Mouse (Mus musculus) bone marrow, adult 2 months (tissue): ENCODE data around the gene Tdrd9.

Experiments
- CTCF ChIP-seq: fragments of 200-500 bp; IDR thresholded peaks from 2 replicates; pipeline ENCODE4 v1.5.1; 2011; ENCODE audit warnings: low read length, control low read depth; ENCODE audit not compliant: control insufficient read depth, insufficient read depth
- POLR2A ChIP-seq: fragments of 200-500 bp; IDR thresholded peaks from 2 replicates; pipeline ENCODE4 v1.6.1; 2011; ENCODE audit warnings: low read depth, mild to moderate bottlenecking, control low read depth, low read length, borderline replicate concordance; ENCODE audit not compliant: control insufficient read depth

- TF ChIP-seq CTCF (no peak), POLR2A (no peak)
These were observed 1.1 kb downstream of the Tdrd9 start for GRCm38 (mm10) chr12:111972504-111972903.
